Mouse (Mus musculus): ENCODE data around the gene Sh3gl2. TPM values are rescaled to one million over a fixed set of nuclear protein-coding genes. Genes with fewer than 3 reads are reported as not detected.
A peak's percentile ranks its signal among the peaks of the same experiment; 100 is the strongest.

Sh3gl2 gene
- polyA plus RNA-seq (2015; fragmentation: Nextera tagmentation; extraction: Ambion mirVana) = 6.3 TPM in 2 replicates

DNA sequence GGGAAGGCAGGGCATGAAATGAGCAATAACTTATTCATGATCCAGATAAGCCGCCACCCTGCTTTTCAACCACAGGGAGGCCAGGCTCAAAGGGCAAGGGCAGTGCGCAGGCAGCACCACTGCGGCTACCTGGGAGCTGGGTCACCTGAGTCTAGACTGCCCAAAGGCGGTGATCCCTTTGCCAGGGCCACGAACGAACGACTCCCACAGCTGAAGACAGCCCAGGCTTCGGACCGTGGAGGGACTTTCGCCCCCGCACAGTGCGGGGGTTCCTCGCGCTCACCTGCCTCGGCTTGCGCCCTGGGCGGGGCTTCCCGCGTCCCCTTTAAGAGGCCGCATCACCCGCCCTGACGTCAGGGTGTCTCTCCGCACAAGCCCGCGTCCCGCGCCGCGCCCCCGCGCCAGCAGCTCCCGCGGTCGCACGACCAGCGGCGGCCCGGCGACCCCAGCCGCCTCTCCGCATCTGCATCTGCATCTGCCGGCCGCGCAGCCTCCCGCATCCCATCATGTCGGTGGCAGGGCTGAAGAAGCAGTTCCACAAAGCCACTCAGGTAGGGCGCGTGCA lies at the start of gene Sh3gl2:
Gene Sh3gl2, plus strand, starts transcription at position 56 of the 565 bp plus-strand sequence.
- Histone ChIP-seq H3K36me3 (ENCODE audit: control insufficient read depth, insufficient read depth, low read length) (no peaks in the 10 kb centered on the region), H3K9ac (ENCODE audit: low read length) (peak within 1 kb of the TSS; percentile 71), H3K4me2 (ENCODE audit: low read depth, low read length) (peak within 1 kb of the TSS; percentile 97), H3K27ac (ENCODE audit: low read length) (no peak within 1 kb of the TSS), H3K4me3 (ENCODE audit: low read length) (peak within 1 kb of the TSS; percentile 81), H3K27me3 (ENCODE audit: control insufficient read depth, insufficient read depth, low read depth, low read length) (peaks cover 31% of the 10 kb centered on the region), H3K4me1 (replicated peaks; ENCODE audit: control insufficient read depth, insufficient read depth, low read length) (no peaks in the 10 kb centered on the region), H3K9me3 (ENCODE audit: control insufficient read depth, low read length) (no peaks in the 10 kb centered on the region)
- peak; percentile 83 for ATAC-seq (ENCODE audit: low read depth)
- WGBS = 1% methylated on average over 47 of the region's 48 CpGs

DNA sequence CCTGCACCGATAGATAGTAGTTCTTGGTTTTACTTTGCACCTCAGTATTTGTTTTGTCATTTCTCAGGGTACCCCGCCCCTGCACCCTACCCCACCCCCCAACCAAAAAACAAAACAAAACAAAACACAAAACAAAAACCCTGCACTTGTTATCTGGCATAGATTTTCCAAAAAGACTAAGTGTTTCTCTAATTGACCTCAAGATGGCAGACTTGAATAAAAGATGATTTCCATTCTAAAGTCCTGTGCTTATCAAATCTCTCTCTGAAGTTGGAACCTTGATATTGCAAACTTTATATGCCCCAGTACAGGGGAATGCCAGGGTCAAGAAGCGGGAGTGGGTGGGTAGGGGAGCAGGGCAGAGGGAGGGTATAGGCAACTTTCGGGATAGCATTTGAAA lies 43.8 kb upstream of the Sh3gl2 start:
- Histone ChIP-seq H3K36me3 (ENCODE audit: control insufficient read depth, insufficient read depth, low read length) (no peaks in the 10 kb centered on the region), H3K27ac (ENCODE audit: low read length) (no peak overlapping the region), H3K4me3 (ENCODE audit: low read length) (no peak overlapping the region), H3K9ac (ENCODE audit: low read length) (no peak overlapping the region), H3K4me1 (replicated peaks; ENCODE audit: control insufficient read depth, insufficient read depth, low read length) (no peaks in the 10 kb centered on the region), H3K27me3 (ENCODE audit: control insufficient read depth, insufficient read depth, low read depth, low read length) (no peaks in the 10 kb centered on the region), H3K9me3 (ENCODE audit: control insufficient read depth, low read length) (no peaks in the 10 kb centered on the region), H3K4me2 (ENCODE audit: low read depth, low read length) (no peak overlapping the region)
- 44% methylated on average over 4 of the region's 4 CpGs for WGBS
- ATAC-seq (ENCODE audit: low read depth) = no peak

DNA sequence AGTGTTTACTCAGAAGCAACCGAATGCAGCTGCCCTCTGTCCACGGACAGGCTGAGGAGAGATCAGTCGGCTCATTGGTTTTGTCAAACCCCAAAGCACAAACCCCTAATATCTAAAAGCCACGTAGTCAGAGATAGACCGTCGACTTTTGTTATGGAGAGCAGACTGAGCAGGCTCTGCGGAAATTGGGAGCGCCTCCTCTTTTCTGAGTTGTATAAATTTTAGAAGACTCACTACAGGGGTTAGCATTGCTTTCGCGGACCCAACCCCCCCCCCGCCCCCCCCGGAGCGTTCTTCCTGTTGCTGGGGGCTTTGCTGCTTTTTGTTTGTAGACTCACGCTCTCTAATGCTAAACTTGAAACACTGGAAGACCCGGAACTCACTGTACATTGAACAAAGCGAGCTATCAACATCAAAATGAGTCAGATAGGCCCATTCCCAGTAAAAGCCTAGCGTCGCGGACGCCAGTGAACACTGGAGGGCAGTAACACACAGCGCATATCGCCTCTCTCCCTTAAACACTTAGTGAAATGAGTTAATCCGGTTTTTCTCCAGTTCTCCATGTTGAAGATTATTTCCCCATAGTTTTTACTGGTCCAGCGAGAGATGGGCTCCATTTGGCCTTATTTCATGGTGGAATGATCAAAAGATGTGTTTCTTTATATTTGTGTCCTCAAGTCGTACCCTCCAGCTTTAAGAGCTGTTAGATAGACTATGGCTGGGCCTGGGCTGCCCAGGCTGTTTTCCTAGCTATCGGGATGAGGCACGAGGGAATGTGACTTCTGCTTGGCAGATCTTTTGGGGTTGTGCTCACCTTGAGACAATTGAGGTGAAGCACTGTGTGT lies 42.2 kb upstream of the Sh3gl2 start:
- Histone ChIP-seq H3K9me3 (ENCODE audit: control insufficient read depth, low read length) (no peaks in the 10 kb centered on the region), H3K4me2 (ENCODE audit: low read depth, low read length) (peak overlapping the region; percentile 38), H3K27ac (ENCODE audit: low read length) (no peak overlapping the region), H3K27me3 (ENCODE audit: control insufficient read depth, insufficient read depth, low read depth, low read length) (no peaks in the 10 kb centered on the region), H3K4me3 (ENCODE audit: low read length) (0 out of 2 replicates have a peak overlapping the region, but pooled peaks have one; percentile 5), H3K36me3 (ENCODE audit: control insufficient read depth, insufficient read depth, low read length) (no peaks in the 10 kb centered on the region), H3K9ac (ENCODE audit: low read length) (0 out of 2 replicates have a peak overlapping the region, but pooled peaks have one; percentile 30), H3K4me1 (replicated peaks; ENCODE audit: control insufficient read depth, insufficient read depth, low read length) (no peaks in the 10 kb centered on the region)
- 20% methylated on average over 27 of the region's 27 CpGs for WGBS
- ATAC-seq (ENCODE audit: low read depth) = peak; percentile 88

GRCm38 (mm10) chr4:85163313-85163615 lies 41.7 kb upstream of the Sh3gl2 start:
- H3K4me1 ChIP-seq (replicated peaks; ENCODE audit: control insufficient read depth, insufficient read depth, low read length) = no peaks in the 10 kb centered on the region
- H3K36me3 ChIP-seq (ENCODE audit: control insufficient read depth, insufficient read depth, low read length) = no peaks in the 10 kb centered on the region
- H3K9me3 ChIP-seq (ENCODE audit: control insufficient read depth, low read length) = no peaks in the 10 kb centered on the region
- ATAC-seq (ENCODE audit: low read depth) = no peak
- H3K4me2 ChIP-seq (ENCODE audit: low read depth, low read length) = no peak overlapping the region
- 75% methylated on average over 2 of the region's 2 CpGs for WGBS
- no peaks in the 10 kb centered on the region for H3K27me3 ChIP-seq (ENCODE audit: control insufficient read depth, insufficient read depth, low read depth, low read length)
- H3K4me3 ChIP-seq (ENCODE audit: low read length) = no peak overlapping the region
- no peak overlapping the region for H3K9ac ChIP-seq (ENCODE audit: low read length)
- H3K27ac ChIP-seq (ENCODE audit: low read length) = no peak overlapping the region

DNA sequence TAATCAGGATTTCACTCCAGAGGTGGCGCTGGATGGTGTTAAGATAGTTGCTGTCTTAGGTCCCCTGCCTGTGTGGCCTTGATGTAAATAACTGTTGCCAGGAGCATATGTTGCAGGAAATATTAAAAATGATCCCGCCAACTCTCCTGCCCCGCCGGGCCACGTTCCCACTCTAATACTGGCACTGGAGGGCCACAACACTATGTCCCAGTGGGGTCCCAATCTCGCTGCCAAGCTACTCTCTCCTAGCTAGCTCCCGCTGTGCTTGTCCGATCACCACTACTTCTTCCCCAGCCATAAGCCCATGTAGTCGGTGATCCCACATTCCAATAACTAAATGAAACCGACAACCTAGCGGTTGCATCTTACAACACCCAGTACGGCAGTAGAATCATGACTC lies 36.9 kb upstream of the Sh3gl2 start:
- H3K9me3 ChIP-seq (ENCODE audit: control insufficient read depth, low read length) = no peaks in the 10 kb centered on the region
- no peak for ATAC-seq (ENCODE audit: low read depth)
- H3K27me3 ChIP-seq (ENCODE audit: control insufficient read depth, insufficient read depth, low read depth, low read length) = no peaks in the 10 kb centered on the region
- WGBS = 90% methylated on average over 12 of the region's 12 CpGs
- H3K4me3 ChIP-seq (ENCODE audit: low read length) = no peak overlapping the region
- no peaks in the 10 kb centered on the region for H3K36me3 ChIP-seq (ENCODE audit: control insufficient read depth, insufficient read depth, low read length)
- no peak overlapping the region for H3K9ac ChIP-seq (ENCODE audit: low read length)
- no peaks in the 10 kb centered on the region for H3K4me1 ChIP-seq (replicated peaks; ENCODE audit: control insufficient read depth, insufficient read depth, low read length)
- H3K4me2 ChIP-seq (ENCODE audit: low read depth, low read length) = no peak overlapping the region
- H3K27ac ChIP-seq (ENCODE audit: low read length) = no peak overlapping the region

- Histone ChIP-seq H3K4me2 (ENCODE audit: low read depth, low read length) (no peak overlapping the region), H3K4me3 (ENCODE audit: low read length) (no peak overlapping the region), H3K4me1 (replicated peaks; ENCODE audit: control insufficient read depth, insufficient read depth, low read length) (no peaks in the 10 kb centered on the region), H3K9ac (ENCODE audit: low read length) (no peak overlapping the region), H3K27me3 (ENCODE audit: control insufficient read depth, insufficient read depth, low read depth, low read length) (no peaks in the 10 kb centered on the region), H3K9me3 (ENCODE audit: control insufficient read depth, low read length) (no peaks in the 10 kb centered on the region), H3K36me3 (ENCODE audit: control insufficient read depth, insufficient read depth, low read length) (no peaks in the 10 kb centered on the region), H3K27ac (ENCODE audit: low read length) (no peak overlapping the region)
- WGBS = 78% methylated on average over 4 of the region's 4 CpGs
- ATAC-seq (ENCODE audit: low read depth) = no peak
Measured at GRCm38 (mm10) chr4:85175466-85175865, 29.5 kb upstream of the Sh3gl2 start.

- Histone ChIP-seq H3K27ac (ENCODE audit: low read length) (no peak overlapping the region), H3K9me3 (ENCODE audit: control insufficient read depth, low read length) (no peaks in the 10 kb centered on the region), H3K4me3 (ENCODE audit: low read length) (no peak overlapping the region), H3K4me2 (ENCODE audit: low read depth, low read length) (no peak overlapping the region), H3K36me3 (ENCODE audit: control insufficient read depth, insufficient read depth, low read length) (no peaks in the 10 kb centered on the region), H3K27me3 (ENCODE audit: control insufficient read depth, insufficient read depth, low read depth, low read length) (no peaks in the 10 kb centered on the region), H3K9ac (ENCODE audit: low read length) (no peak overlapping the region), H3K4me1 (replicated peaks; ENCODE audit: control insufficient read depth, insufficient read depth, low read length) (no peaks in the 10 kb centered on the region)
- ATAC-seq (ENCODE audit: low read depth) = no peak
- WGBS = 72% methylated on average over 9 of the region's 9 CpGs
Measured at GRCm38 (mm10) chr4:85178394-85179051, 26.4 kb upstream of the Sh3gl2 start.

- no peaks in the 10 kb centered on the region for H3K27me3 ChIP-seq (ENCODE audit: control insufficient read depth, insufficient read depth, low read depth, low read length)
- H3K36me3 ChIP-seq (ENCODE audit: control insufficient read depth, insufficient read depth, low read length) = no peaks in the 10 kb centered on the region
- no peak overlapping the region for H3K27ac ChIP-seq (ENCODE audit: low read length)
- no peaks in the 10 kb centered on the region for H3K9me3 ChIP-seq (ENCODE audit: control insufficient read depth, low read length)
- no peak overlapping the region for H3K9ac ChIP-seq (ENCODE audit: low read length)
- ATAC-seq (ENCODE audit: low read depth) = no peak
- 53% methylated on average over 4 of the region's 4 CpGs for WGBS
- H3K4me1 ChIP-seq (replicated peaks; ENCODE audit: control insufficient read depth, insufficient read depth, low read length) = no peaks in the 10 kb centered on the region
- H3K4me2 ChIP-seq (ENCODE audit: low read depth, low read length) = no peak overlapping the region
- no peak overlapping the region for H3K4me3 ChIP-seq (ENCODE audit: low read length)
Measured at GRCm38 (mm10) chr4:85186011-85186410, 18.9 kb upstream of the Sh3gl2 start.

- Histone ChIP-seq H3K9ac (ENCODE audit: low read length) (no peak overlapping the region), H3K9me3 (ENCODE audit: control insufficient read depth, low read length) (no peaks in the 10 kb centered on the region), H3K27ac (ENCODE audit: low read length) (no peak overlapping the region), H3K4me3 (ENCODE audit: low read length) (no peak overlapping the region), H3K36me3 (ENCODE audit: control insufficient read depth, insufficient read depth, low read length) (no peaks in the 10 kb centered on the region), H3K4me2 (ENCODE audit: low read depth, low read length) (no peak overlapping the region), H3K4me1 (replicated peaks; ENCODE audit: control insufficient read depth, insufficient read depth, low read length) (no peaks in the 10 kb centered on the region), H3K27me3 (ENCODE audit: control insufficient read depth, insufficient read depth, low read depth, low read length) (no peaks in the 10 kb centered on the region)
- 38% methylated on average over 4 of the region's 4 CpGs for WGBS
- ATAC-seq (ENCODE audit: low read depth) = no peak
Measured at GRCm38 (mm10) chr4:85196201-85196600, 8.7 kb upstream of the Sh3gl2 start.

Measured in lung, embryonic 16.5 days (tissue).